Mouse (Mus musculus): ENCODE data around the gene Cemip.

DNA sequence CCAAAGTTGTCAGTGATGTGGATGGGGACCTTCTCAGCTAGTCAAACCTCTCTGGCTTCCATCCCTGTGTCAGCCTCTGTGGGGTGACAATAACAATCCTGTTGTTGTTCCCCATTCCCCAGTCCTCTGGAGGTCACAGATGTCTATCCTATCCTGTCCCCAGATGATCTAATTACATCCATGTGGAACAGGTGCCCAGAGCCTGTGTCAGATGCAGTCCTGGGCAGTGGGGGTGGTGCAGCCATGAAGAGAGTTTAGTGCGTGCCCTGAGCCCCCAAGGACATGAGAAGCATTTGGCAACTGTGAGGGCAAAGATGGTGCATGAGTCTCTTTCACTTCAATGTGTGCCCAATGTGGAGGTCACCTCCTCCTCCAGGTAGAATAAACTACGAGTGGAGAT, 100.6 kb downstream of the Cemip start:
- TF ChIP-seq POLR2A (IDR thresholded peaks at IDR 0.05; ENCODE audit: borderline replicate concordance, extremely low read depth, insufficient read depth, insufficient read length, poor library complexity, severe bottlenecking) (no peak), CTCF (IDR thresholded peaks at IDR 0.05; ENCODE audit: borderline replicate concordance, extremely low read depth, insufficient read depth, insufficient read length) (no peak)
